Mouse (Mus musculus) heart, postnatal 0 days (tissue): ENCODE measurements around the gene Extl1.

Experiments used
- CTCF ChIP-seq: IDR thresholded peaks from 2 replicates; pipeline ENCODE4 v1.5.1; 2016; ENCODE audit warnings: antibody characterized with exemption, control low read depth, low read depth
- EP300 ChIP-seq: IDR thresholded peaks from 2 replicates; pipeline ENCODE4 v1.6.1; 2016; ENCODE audit warnings: antibody characterized with exemption, low read depth

GRCm38 (mm10) chr4:134310106-134310505, 73.5 kb downstream of the Extl1 start:
- TF ChIP-seq CTCF (no peak), EP300 (no peak)
